Mouse (Mus musculus) brain, embryonic 14.5 days (tissue): ENCODE data around the gene Trpm8. TPM values are rescaled to one million over a fixed set of nuclear protein-coding genes. Genes with fewer than 3 reads are reported as not detected.

Experiments used
- DNase-seq: peaks from one replicate; pipeline ENCODE4 v3.0.0-alpha.2; 2011; ENCODE audit warnings: low read depth
- CTCF ChIP-seq: fragments of 200-500 bp; IDR thresholded peaks from 2 replicates; pipeline ENCODE4 v1.5.1; 2012; ENCODE audit warnings: inconsistent platforms, mild to moderate bottlenecking, moderate library complexity, borderline replicate concordance; ENCODE audit not compliant: insufficient read depth, insufficient read length; ENCODE audit errors: extremely low read depth
- POLR2A ChIP-seq: fragments of 200-500 bp; IDR thresholded peaks from 2 replicates; pipeline ENCODE4 v1.6.1; 2012; ENCODE audit warnings: mild to moderate bottlenecking, inconsistent platforms, borderline replicate concordance; ENCODE audit not compliant: poor library complexity, insufficient read depth, insufficient read length, severe bottlenecking; ENCODE audit errors: extremely low read depth
- polyA plus RNA-seq: library from polyadenylated mRNA; depleted of rRNA; stranded (reverse); fragments of >200 nt; gene quantifications from 2 replicates; pipeline ENCODE4 v1.2.3, GENCODE M21; 2012

Gene Trpm8
- polyA plus RNA-seq, 1 experiment, result 0.10 TPM

DNA sequence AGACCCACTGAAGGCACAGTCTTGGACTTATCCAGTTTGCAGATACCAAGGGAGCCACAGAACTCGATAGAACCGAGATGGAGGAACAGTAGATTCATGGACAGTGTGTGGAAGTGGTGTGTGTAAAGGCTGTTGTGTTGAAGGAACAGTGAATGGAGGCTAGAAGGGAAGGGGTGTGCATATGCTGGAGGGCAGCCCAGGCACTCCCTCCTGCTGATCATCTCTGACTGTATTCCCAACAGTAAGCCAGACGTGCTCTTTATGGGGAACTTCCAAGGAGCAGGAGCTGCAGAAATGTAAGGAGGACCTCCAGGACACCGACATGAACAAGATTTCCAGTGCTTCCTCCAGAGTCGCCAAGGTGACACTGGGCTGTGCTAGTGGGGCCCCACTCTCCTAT lies 27.4 kb upstream of the Trpm8 start:
- TF ChIP-seq POLR2A (no peak), CTCF (no peak)
- no peak for DNase-seq

GRCm38 (mm10) chr1:88253106-88253505 lies 24.4 kb upstream of the Trpm8 start:
- no peak for DNase-seq
- TF ChIP-seq CTCF (no peak), POLR2A (no peak)

GRCm38 (mm10) chr1:88253540-88253939 lies 23.9 kb upstream of the Trpm8 start:
- no peak for DNase-seq
- no peak for TF ChIP-seq CTCF
- no peak for TF ChIP-seq POLR2A

DNA sequence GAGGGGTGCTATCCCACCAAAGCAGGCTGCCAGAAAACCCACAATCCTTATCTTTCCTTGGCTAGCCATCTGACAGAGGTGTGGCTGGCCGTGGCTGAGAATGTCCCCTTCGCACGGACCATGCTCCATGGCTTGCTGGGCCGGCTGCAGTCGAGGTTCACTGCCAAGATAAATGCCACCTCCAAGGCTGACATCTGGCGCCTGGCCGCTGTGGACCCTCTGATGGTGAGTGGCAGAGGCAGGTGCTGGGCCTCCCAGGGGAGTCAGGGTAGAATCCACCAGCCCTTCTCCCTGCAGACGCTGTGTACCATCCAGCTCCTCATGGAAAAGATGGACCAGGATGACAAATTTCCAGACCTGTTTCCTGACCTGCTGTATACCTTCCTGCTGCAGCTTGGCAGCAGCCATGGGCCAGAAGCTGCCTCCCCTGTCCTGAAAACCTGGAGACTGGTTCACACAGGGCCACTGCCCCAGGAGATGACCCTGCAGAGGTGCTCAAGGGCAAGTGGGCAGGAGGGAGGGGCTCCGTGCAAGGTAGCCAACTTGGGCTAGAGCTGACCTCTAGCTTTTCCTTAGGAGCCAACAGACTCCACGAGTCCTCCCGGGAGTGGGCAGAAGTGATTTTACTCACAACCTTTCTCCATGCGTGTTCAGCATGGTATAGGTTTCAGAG lies 22.5 kb upstream of the Trpm8 start:
- no peak for DNase-seq
- TF ChIP-seq POLR2A, result no peak
- no peak for TF ChIP-seq CTCF

GRCm38 (mm10) chr1:88255466-88255857 lies 22.0 kb upstream of the Trpm8 start:
- DNase-seq, result no peak
- TF ChIP-seq CTCF (no peak), POLR2A (no peak)

- no peak for DNase-seq
- TF ChIP-seq POLR2A (no peak), CTCF (no peak)
Measured at GRCm38 (mm10) chr1:88255989-88256754, 21.3 kb upstream of the Trpm8 start.

DNA sequence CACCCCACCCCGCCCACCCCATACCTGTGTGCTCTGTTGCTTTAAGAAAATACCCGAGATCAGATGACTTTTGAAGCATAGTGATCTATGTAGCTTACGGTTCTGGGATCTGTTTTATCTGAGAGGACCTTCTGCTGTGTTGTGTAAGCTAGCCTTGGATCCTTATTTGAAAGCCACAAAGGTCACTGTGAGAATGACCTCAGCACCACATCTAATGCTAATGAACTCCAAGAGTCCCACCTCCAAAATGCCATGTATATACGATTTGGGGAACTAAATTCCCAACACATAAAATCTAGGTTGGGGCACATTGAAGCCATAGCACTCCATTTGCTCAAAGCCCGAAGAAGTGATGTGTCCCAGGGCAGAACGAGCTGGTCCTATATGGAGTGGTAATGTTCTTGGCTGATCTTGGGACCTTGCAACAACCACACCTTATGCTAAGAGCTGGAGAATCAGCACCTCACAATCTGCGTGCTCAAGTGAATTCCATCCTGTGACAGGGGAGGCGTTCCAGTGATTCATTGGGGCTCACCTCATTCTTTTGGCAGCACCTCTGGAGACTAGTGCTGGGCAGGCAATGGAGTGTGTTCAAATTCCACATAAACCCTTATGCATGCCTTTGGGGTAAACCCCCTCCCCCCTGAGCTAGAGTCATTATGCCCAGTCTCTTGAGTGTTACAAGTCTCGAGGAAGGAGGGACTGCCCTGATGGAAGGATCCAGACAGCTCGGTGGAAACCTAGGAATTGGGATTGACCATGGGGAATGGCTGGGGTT lies 20.4 kb upstream of the Trpm8 start:
- no peak for DNase-seq

GRCm38 (mm10) chr1:88257681-88258080 lies 19.8 kb upstream of the Trpm8 start:
- DNase-seq, result no peak
- TF ChIP-seq POLR2A, result no peak
- TF ChIP-seq CTCF, result no peak

More for the DNA sequence above, 20.4 kb upstream of the Trpm8 start:
- TF ChIP-seq CTCF, result no peak
- TF ChIP-seq POLR2A, result no peak

DNA sequence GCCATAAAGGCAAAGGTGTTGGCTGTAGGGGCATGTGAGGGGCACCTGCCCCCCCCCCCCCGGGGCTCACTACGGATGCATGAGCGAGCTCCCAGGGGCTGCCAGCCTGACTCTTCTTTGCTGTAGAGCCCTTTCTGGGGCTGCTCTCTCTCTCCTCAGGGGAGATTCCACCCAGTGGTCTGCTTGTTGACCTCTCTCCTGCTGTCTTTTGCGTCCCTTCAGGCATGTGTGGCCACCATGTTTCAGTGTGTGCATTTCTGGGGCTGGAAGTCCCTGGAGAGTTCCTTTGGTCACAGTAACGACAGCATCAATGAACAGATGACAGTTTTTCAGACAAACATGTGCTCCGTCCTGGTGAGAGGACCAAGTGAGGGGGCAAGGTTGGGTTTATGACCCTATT lies 19.1 kb upstream of the Trpm8 start:
- TF ChIP-seq POLR2A (no peak), CTCF (no peak)
- DNase-seq, result no peak

GRCm38 (mm10) chr1:88258881-88259642 lies 18.4 kb upstream of the Trpm8 start:
- TF ChIP-seq POLR2A (no peak), CTCF (no peak)
- peak; percentile 47 for DNase-seq

- TF ChIP-seq POLR2A, result no peak
- no peak for TF ChIP-seq CTCF
- DNase-seq, result no peak
Measured at GRCm38 (mm10) chr1:88259643-88260024, 17.8 kb upstream of the Trpm8 start.
